10 mouse cellular contexts compared by ENCODE assay signal in the genomic region with DNA sequence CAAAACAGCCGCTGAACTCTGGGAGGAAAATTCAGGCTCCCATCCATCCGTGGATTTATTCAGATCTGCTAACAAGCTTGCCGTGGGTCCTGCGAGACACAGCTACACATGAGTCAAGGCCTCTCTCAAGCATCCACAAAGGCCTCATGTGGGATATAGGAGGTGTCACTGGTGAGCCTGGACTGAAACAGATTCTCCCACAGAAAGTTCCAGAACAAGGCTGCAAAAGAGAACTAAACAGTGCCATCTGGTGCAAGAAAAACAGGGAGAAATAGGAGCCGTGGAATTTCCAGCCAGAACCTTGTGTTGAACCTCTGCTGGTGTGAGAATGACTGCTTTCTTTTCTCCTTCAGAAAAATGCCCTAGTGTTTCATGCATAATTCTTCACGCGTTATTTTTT.
DNase-seq lines count a peak whose midpoint lies in the region; ATAC-seq and TF ChIP-seq lines count a peak whose summit lies in the region.
"Had no signal": no experiment of that assay in that cellular context is flagged by ENCODE, and none has a peak within 500 bp of the region (broad histone marks: within the 10 kb centered on the region; RNA-seq: fewer than 3 reads in every experiment).

No protein-coding gene starts in this region.

- intact Hi-C loops in gastrocnemius, postnatal 14 days (cut with DNase I; ENCODE audit: low total_unique reads) = loop anchor here (10.0 kb wide), 1 partner anchor 1081 kb away; no protein-coding TSS in a partner anchor
- intact Hi-C loops in heart, postnatal 10 days (cut with DNase I) = loop anchor here (10.0 kb wide), 2 partner anchors 579 to 1951 kb away; no protein-coding TSS in a partner anchor

- no peak overlapping the region for H3K4me3 ChIP-seq in neural tube, embryonic 11.5 days (ENCODE audit: low read depth, low read length)
- H3K4me3 ChIP-seq in neural tube, embryonic 15.5 days (replicated peaks) = no peak overlapping the region
- no peak overlapping the region for H3K4me3 ChIP-seq in limb, embryonic 14.5 days (replicated peaks; ENCODE audit: low read length)
- H3K4me3 ChIP-seq: embryonic facial prominence, embryonic 15.5 days; limb, embryonic 15.5 days had no signal

- no peaks in the 10 kb centered on the region for H3K4me1 ChIP-seq in neural tube, embryonic 11.5 days (ENCODE audit: control insufficient read depth, insufficient read depth, low read length)
- peaks cover 13% of the 10 kb centered on the region for H3K4me1 ChIP-seq in neural tube, embryonic 15.5 days
- H3K4me1 ChIP-seq in limb, embryonic 14.5 days (ENCODE audit: control insufficient read depth, insufficient read depth, low read length) = peaks cover 13% of the 10 kb centered on the region

- DNase-seq in gastrocnemius, postnatal 25 days = peak; percentile 9
- DNase-seq in gastrocnemius, postnatal 14 days = no peak
- DNase-seq in neural tube, embryonic 11.5 days (ENCODE audit: low spot score) = peak; percentile 21
- DNase-seq in heart, postnatal 10 days = peak; percentile 48 to 58
- DNase-seq in limb, embryonic 14.5 days (ENCODE audit: low spot score) = peak; percentile 69
- DNase-seq in ovary, postnatal 36 days (ENCODE audit: low spot score) = no peak
- no peak for DNase-seq in yolk sac, embryonic 10.5 days (ENCODE audit: low spot score)

- no peak overlapping the region for H3K4me2 ChIP-seq in neural tube, embryonic 11.5 days (ENCODE audit: low read depth)
- no peak overlapping the region for H3K4me2 ChIP-seq in neural tube, embryonic 15.5 days
- no peak overlapping the region for H3K4me2 ChIP-seq in limb, embryonic 14.5 days (replicated peaks; ENCODE audit: low read depth, low read length, severe bottlenecking)
- H3K4me2 ChIP-seq: embryonic facial prominence, embryonic 15.5 days; limb, embryonic 15.5 days had no signal

- no peaks in the 10 kb centered on the region for H3K9me3 ChIP-seq in neural tube, embryonic 11.5 days (ENCODE audit: control insufficient read depth, low read length)
- H3K9me3 ChIP-seq in neural tube, embryonic 15.5 days (replicated peaks) = no peaks in the 10 kb centered on the region
- H3K9me3 ChIP-seq in limb, embryonic 14.5 days (ENCODE audit: control insufficient read depth, low read length) = no peaks in the 10 kb centered on the region
- H3K9me3 ChIP-seq: embryonic facial prominence, embryonic 15.5 days; limb, embryonic 15.5 days had no signal

- H3K36me3 ChIP-seq in neural tube, embryonic 11.5 days (ENCODE audit: control insufficient read depth, insufficient read depth, low read length) = no peaks in the 10 kb centered on the region
- no peaks in the 10 kb centered on the region for H3K36me3 ChIP-seq in neural tube, embryonic 15.5 days
- H3K36me3 ChIP-seq in limb, embryonic 14.5 days (ENCODE audit: control insufficient read depth, insufficient read depth, low read length) = no peaks in the 10 kb centered on the region
- H3K36me3 ChIP-seq: embryonic facial prominence, embryonic 15.5 days; limb, embryonic 15.5 days had no signal

- H3K27ac ChIP-seq in neural tube, embryonic 11.5 days (ENCODE audit: low read depth, low read length) = no peak overlapping the region
- H3K27ac ChIP-seq in neural tube, embryonic 15.5 days (replicated peaks) = no peak overlapping the region
- no peak overlapping the region for H3K27ac ChIP-seq in limb, embryonic 14.5 days (replicated peaks; ENCODE audit: low read depth, low read length)
- H3K27ac ChIP-seq: embryonic facial prominence, embryonic 15.5 days; limb, embryonic 15.5 days had no signal

- 75% methylated on average over 7 of the region's 7 CpGs for WGBS in neural tube, embryonic 11.5 days
- WGBS in neural tube, embryonic 15.5 days = 54% methylated on average over 7 of the region's 7 CpGs
- WGBS in limb, embryonic 14.5 days = 37% methylated on average over 7 of the region's 7 CpGs

- no peak for TF ChIP-seq POLR2A in limb, embryonic 14.5 days (IDR thresholded peaks at IDR 0.05; ENCODE audit: borderline replicate concordance, extremely low read depth, insufficient read depth, insufficient read length)

- no peak for ATAC-seq in neural tube, embryonic 11.5 days (ENCODE audit: insufficient read depth, low FRiP score, low TSS enrichment)
- ATAC-seq in neural tube, embryonic 15.5 days (ENCODE audit: low FRiP score) = no peak
- ATAC-seq in limb, embryonic 14.5 days (ENCODE audit: low FRiP score, low read depth) = peak; percentile 55; the same call in 1 of the 2 replicates

- no peaks in the 10 kb centered on the region for H3K27me3 ChIP-seq in neural tube, embryonic 11.5 days (ENCODE audit: control insufficient read depth, insufficient read depth, low read length)
- no peaks in the 10 kb centered on the region for H3K27me3 ChIP-seq in neural tube, embryonic 15.5 days (replicated peaks)
- no peaks in the 10 kb centered on the region for H3K27me3 ChIP-seq in limb, embryonic 14.5 days (ENCODE audit: control insufficient read depth, insufficient read depth, low read length)
- H3K27me3 ChIP-seq: embryonic facial prominence, embryonic 15.5 days; limb, embryonic 15.5 days had no signal

- no peak overlapping the region for H3K9ac ChIP-seq in neural tube, embryonic 11.5 days (ENCODE audit: low read length)
- no peak overlapping the region for H3K9ac ChIP-seq in neural tube, embryonic 15.5 days (replicated peaks)
- no peak overlapping the region for H3K9ac ChIP-seq in limb, embryonic 14.5 days (ENCODE audit: low read depth, low read length, severe bottlenecking)
- H3K9ac ChIP-seq: embryonic facial prominence, embryonic 15.5 days; limb, embryonic 15.5 days had no signal

Comparison
In these comparisons a context has a peak if more than half of its experiments do, and no peak if none do; other contexts are left out.
1. DNase-seq: peak in gastrocnemius, postnatal 25 days (single experiment), neural tube, embryonic 11.5 days (single experiment), heart, postnatal 10 days (2 of 2) and limb, embryonic 14.5 days (single experiment); none in gastrocnemius, postnatal 14 days (single experiment), ovary, postnatal 36 days (single experiment) and yolk sac, embryonic 10.5 days (single experiment).